Mouse (Mus musculus) CD8-positive naive resting alpha-beta T cell, adult 2 months (primary cell): Measurements from ENCODE around the gene Plxdc1.
A peak's percentile ranks its signal among the peaks of the same experiment; 100 is the strongest.

Experiments used
- DNase-seq, 2 experiments: peaks; one replicate each; pipeline ENCODE4 v3.0.0; 2022; ENCODE audit warnings: low read depth in 2 of 2, low spot score in 2 of 2

Gene Plxdc1

GRCm38 (mm10) chr11:97985727-97986677 lies at the start of gene Plxdc1:
TSS of gene Plxdc1 (minus strand) at chr11:97986444.
- no peak for DNase-seq

GRCm38 (mm10) chr11:98035977-98036377 lies 49.7 kb upstream of the Plxdc1 start:
- DNase-seq = no peak

DNA sequence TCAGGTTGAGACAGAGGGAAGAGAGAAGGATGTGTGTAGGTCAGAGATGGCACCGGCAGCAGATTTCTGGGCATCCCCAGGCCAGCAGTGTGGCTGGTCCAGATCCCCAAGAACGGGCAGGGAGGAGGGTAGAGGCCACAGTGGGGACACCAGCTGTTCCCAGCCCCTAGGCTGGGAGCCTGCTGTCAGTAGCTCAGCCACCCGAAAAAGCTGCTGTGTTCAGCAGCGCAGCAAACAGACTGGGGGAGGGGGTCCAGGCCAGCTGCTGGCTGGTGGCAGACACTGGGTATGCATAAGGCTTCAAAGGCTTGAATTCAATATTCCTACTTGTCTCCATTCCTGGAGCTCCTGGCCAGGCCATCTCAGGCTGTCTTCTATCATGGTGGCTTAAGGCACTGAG lies 48.6 kb upstream of the Plxdc1 start:
- DNase-seq = no peak

- no peak for DNase-seq
Observed at GRCm38 (mm10) chr11:98034061-98034460, 47.8 kb upstream of the Plxdc1 start.

GRCm38 (mm10) chr11:98031443-98031770 lies 45.2 kb upstream of the Plxdc1 start:
- peak; percentile 68 to 80 for DNase-seq

- DNase-seq = no peak
Observed at GRCm38 (mm10) chr11:98030701-98031442, 44.6 kb upstream of the Plxdc1 start.

GRCm38 (mm10) chr11:98027785-98028184 lies 41.5 kb upstream of the Plxdc1 start:
- no peak for DNase-seq

GRCm38 (mm10) chr11:98027297-98027688 lies 41.0 kb upstream of the Plxdc1 start:
- DNase-seq = peak in 1 of 2 experiments; percentile 32

GRCm38 (mm10) chr11:98026570-98027296 lies 40.5 kb upstream of the Plxdc1 start, which contains the start of gene Rpl19:
TSS of gene Rpl19 (plus strand) at chr11:98026710.
- peak; percentile 89 to 90 for DNase-seq

- DNase-seq = no peak
Observed at GRCm38 (mm10) chr11:98026248-98026569, 40.0 kb upstream of the Plxdc1 start.

- no peak for DNase-seq
Observed at GRCm38 (mm10) chr11:98024516-98024915, 38.3 kb upstream of the Plxdc1 start.

GRCm38 (mm10) chr11:98022555-98023371 lies 36.5 kb upstream of the Plxdc1 start, which contains the start of gene Cacnb1:
TSS of gene Cacnb1 (minus strand) at chr11:98023034.
- no peak for DNase-seq

- DNase-seq = no peak
Observed at GRCm38 (mm10) chr11:98022253-98022554, 36.0 kb upstream of the Plxdc1 start.

DNA sequence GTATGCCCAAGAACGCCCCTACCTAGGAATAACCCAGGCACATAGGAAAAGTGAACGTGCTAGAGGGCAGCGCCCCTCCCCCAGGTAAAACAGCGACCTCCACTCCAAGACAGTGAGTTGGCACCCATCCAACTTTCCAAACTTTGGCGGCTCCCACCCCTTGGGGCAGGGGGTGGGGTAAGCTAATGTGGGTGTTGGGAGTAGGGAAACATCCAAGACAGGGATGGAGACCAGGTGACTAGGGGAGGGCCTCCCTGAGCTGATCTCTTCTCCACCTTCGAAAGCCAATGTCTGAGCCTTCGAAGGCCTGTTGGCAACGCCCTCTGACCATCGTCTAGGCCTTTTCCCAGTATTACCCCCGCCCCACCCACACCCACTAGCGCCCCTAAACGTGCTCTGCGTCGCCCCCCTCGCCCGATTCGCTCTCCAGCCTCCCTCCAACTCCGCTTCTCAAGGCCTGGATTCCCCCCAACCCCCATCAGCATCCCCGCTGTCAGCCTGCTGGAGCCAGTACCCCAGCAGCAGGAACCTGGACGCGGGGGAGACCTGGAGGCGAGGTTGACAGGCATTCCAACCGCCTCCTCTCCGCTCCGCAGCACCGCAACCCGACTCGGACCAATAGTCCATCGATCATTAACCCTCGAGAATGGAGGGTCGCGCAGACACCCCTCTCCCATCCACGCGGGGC lies 35.5 kb upstream of the Plxdc1 start:
- DNase-seq = no peak

DNA sequence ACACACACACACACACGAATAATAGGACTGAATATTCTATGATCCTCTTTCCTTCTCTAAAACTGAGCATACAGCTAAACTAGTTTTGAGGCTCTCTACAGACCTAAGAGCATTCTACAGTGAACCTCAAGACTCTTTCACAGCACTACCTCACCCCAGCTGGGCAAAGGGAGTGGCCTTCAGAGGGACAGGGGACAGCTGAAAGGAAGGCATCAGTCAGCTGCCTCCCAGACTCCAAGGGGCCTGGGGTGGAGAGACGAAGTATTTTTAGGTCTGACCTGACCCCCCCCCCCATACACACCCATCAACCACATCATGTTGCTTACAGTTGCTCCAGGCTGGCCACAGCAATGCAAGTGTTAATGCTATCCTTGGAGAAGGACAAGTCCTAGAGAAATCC lies 34.9 kb upstream of the Plxdc1 start:
- no peak for DNase-seq

DNA sequence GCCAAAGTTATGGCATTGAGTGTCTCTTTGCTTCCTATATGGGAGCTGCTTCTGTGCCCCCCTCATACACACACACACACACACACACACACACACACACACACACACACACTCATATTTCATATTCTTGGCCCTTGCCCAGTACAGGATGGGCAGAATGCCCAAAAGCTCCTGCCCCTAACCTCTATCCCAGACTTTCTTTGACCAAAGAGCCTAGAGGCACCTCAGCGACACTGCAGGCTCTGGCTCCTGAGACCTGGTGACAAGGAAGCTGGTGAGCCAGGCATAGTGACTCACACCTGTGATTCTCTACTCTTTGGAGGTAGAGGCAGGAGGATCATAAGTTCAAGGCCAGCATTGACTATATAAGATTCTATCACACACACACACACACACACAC lies 34.5 kb upstream of the Plxdc1 start:
- DNase-seq = no peak

- DNase-seq = no peak
Observed at GRCm38 (mm10) chr11:98019883-98020610, 33.8 kb upstream of the Plxdc1 start.

DNA sequence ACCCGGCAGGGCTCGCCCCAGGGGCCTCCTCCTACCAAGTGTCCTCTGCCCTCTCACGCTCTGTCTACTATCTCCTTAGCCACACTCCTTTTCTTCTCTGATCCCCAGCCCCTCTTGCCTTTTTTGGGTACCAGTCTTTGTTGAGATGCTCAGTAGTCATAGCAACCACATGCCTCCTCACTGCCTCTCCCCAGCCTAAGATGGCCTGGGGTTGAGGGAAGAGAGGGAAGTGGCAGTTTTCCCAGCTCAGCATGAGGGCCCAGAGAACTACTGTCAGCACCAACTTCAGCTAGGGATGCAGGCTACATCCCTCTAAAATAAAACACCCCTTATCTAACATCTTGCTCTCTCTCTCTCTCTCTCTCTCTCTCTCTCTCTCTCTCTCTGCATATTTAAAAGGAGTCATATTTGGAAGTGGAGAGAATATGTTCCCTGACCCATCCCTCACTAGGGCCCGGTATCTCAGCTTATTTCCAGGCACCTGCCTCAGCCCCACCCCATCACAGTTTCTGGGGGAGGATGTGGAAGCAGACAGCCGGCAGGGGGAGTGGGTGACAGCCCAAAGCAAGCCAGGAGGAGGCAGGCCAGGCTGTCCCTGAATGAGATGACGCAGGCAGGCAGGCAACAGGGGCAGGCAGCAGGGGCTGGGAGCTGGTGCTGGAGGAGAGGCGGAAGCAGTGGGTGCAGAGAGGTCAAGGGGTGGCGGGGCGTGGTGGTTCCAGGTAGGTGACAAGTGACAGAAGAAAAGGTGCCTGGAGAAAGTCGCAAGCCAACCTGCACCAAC lies 32.8 kb upstream of the Plxdc1 start:
- DNase-seq = peak; percentile 50 to 63

DNA sequence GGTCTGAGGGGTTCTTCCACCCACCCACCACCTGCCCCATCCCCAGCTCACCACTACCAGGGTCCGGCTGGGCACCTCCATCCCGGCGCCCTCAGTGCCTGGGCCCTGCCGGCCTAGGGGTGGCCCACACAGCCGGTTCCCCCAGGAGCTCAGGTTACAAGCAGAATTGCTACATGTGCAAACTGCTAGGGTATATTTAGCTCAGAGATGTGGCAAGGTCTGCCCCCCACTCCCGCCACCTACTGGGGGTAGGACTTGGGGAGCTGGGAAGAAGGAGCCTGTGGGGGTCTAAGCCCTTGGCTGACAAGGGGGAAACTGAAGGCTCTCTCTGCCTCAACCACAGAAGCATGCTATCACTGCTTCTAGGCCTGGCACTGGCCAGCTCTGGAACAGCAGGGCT lies 32.0 kb upstream of the Plxdc1 start:
- no peak for DNase-seq
